Mouse (Mus musculus): ENCODE results near the gene Med22. TPM values are rescaled to one million over a fixed set of nuclear protein-coding genes. Genes with fewer than 3 reads are reported as not detected.
"Not testable (repeated sequence)": the region's sequence is repeated elsewhere in the genome, so short reads cannot be mapped to it uniquely, and the experiment has no call there.

The Med22 gene
- total RNA-seq, 2 experiments from 2014 or later, result 22.3 to 27.1 TPM

GRCm38 (mm10) chr2:26895898-26896297 lies 14.6 kb downstream of the Med22 start:
- intact Hi-C loops (cut with DNase I), result no loop called here
- DNase-seq, result no peak

- intact Hi-C loops (cut with DNase I); DNase-seq: not testable (repeated sequence)
Observed at GRCm38 (mm10) chr2:26886170-26886569, 24.3 kb downstream of the Med22 start.

GRCm38 (mm10) chr2:26885541-26885940 lies 24.9 kb downstream of the Med22 start:
- intact Hi-C loops (cut with DNase I); DNase-seq: not testable (repeated sequence)

GRCm38 (mm10) chr2:26878571-26878970 lies 31.9 kb downstream of the Med22 start:
- no peak for DNase-seq
- intact Hi-C loops (cut with DNase I), result no loop called here

GRCm38 (mm10) chr2:26870666-26871065 lies 39.8 kb downstream of the Med22 start:
- intact Hi-C loops (cut with DNase I), result no loop called here
- DNase-seq, result no peak

GRCm38 (mm10) chr2:26864879-26865278 lies 45.6 kb downstream of the Med22 start, which contains the start of gene Abo:
Gene Abo, minus strand, starts transcription at chr2:26864979.
- intact Hi-C loops (cut with DNase I), result no loop called here
- DNase-seq, result no peak

GRCm38 (mm10) chr2:26862856-26863255 lies 47.6 kb downstream of the Med22 start:
- no peak for DNase-seq
- intact Hi-C loops (cut with DNase I), result no loop called here

Other genes with a start within 250 kb of the Med22 start
- not detected for gene Lcn4, start 239.4 kb downstream of the Med22 start, total RNA-seq (2021)
- gene Abo, start 45.7 kb downstream of the Med22 start, total RNA-seq (2021), result not detected
- 10 to 100 TPM; 11.7 to 12.8 TPM for gene Surf6, start 7.8 kb downstream of the Med22 start, total RNA-seq (2021)
- 100 to 1,000 TPM; 275 to 289 TPM for gene Rpl7a, start 87 bp upstream of the Med22 start, total RNA-seq (2021)
- gene Surf2, start 5.7 kb upstream of the Med22 start, total RNA-seq (2021), result 10 to 100 TPM; 15.6 to 16.2 TPM
- gene Surf1, start 5.9 kb upstream of the Med22 start, total RNA-seq (2021), result 10 to 100 TPM; 52.0 to 54.5 TPM
- 10 to 100 TPM; 81.1 to 84.3 TPM for gene Surf4, start 23.3 kb upstream of the Med22 start, total RNA-seq (2021)
- gene Stkld1, start 23.4 kb upstream of the Med22 start, total RNA-seq (2021), result not detected
- 10 to 100 TPM; 10.9 to 12.4 TPM for gene Rexo4, start 53.7 kb upstream of the Med22 start, total RNA-seq (2021)
- not detected for gene Adamts13, start 62.7 kb upstream of the Med22 start, total RNA-seq (2021)
- gene Cacfd1, start 99.2 kb upstream of the Med22 start, total RNA-seq (2021), result 10 to 100 TPM; 41.0 to 44.2 TPM
- gene Slc2a6, start 117.3 kb upstream of the Med22 start, total RNA-seq (2021), result under 1 TPM in 1 of 2 experiments, not detected in 1; 0.73 TPM
- gene Mymk, start 161.5 kb upstream of the Med22 start, total RNA-seq (2021), result not detected
- gene Adamtsl2, start 168.7 kb upstream of the Med22 start, total RNA-seq (2021), result 10 to 100 TPM; 20.3 to 21.4 TPM
- under 1 TPM; 0.19 to 0.43 TPM for gene Fam163b, start 231.8 kb upstream of the Med22 start, total RNA-seq (2021)

Measured in heart, postnatal 36 days (tissue).